Mouse (Mus musculus): Measurements from ENCODE around the gene Pdpn. TPM values are rescaled to one million over a fixed set of nuclear protein-coding genes. Genes with fewer than 3 reads are reported as not detected.

Gene Pdpn
- polyA plus RNA-seq, 1 experiment from 2014 or later, result 1.6 TPM

DNA sequence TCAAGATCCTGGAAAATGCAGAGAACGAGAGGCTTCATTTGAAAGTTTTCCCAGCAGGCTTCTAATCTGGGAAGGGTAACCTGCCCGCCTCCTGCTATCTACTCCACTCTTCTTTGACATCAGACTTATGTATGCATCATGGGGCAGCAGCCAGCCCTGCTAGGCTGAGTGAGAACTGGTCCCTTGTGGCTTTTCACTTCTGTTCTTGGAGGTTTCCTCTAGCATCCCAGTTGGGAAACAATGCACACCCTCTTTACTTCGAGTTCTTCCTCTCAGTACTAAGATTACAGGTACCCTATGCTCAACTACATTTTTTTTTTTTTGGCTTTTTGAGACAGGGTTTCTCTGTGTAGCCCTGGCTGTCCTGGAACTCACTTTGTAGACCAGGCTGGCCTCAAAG is 28.5 kb downstream of the Pdpn start:
- Histone ChIP-seq H3K36me3 (no peaks in the 10 kb centered on the region), H3K27me3 (no peaks in the 10 kb centered on the region), H3K4me1 (replicated peaks) (no peaks in the 10 kb centered on the region), H3K9me3 (replicated peaks) (no peaks in the 10 kb centered on the region), H3K27ac (no peak overlapping the region), H3K4me2 (no peak overlapping the region), H3K9ac (no peak overlapping the region), H3K4me3 (replicated peaks) (no peak overlapping the region)
- no peak for ATAC-seq (ENCODE audit: low read depth)
- no peak for DNase-seq
- 36% methylated on average over 3 of the region's 3 CpGs for WGBS (ENCODE audit: insufficient replicate concordance)

GRCm38 (mm10) chr4:143262696-143263095 is 36.7 kb downstream of the Pdpn start:
- H3K4me2 ChIP-seq, result no peak overlapping the region
- ATAC-seq (ENCODE audit: low read depth), result no peak
- WGBS (ENCODE audit: insufficient replicate concordance), result 66% methylated on average over 12 of the region's 12 CpGs
- H3K27ac ChIP-seq, result no peak overlapping the region
- H3K36me3 ChIP-seq, result no peaks in the 10 kb centered on the region
- H3K9me3 ChIP-seq (replicated peaks), result no peaks in the 10 kb centered on the region
- peaks cover 14% of the 10 kb centered on the region for H3K4me1 ChIP-seq (replicated peaks)
- H3K27me3 ChIP-seq, result no peaks in the 10 kb centered on the region
- no peak overlapping the region for H3K9ac ChIP-seq
- H3K4me3 ChIP-seq (replicated peaks), result no peak overlapping the region
- DNase-seq, result no peak

- Histone ChIP-seq H3K9me3 (replicated peaks) (no peaks in the 10 kb centered on the region), H3K4me1 (replicated peaks) (peaks cover 14% of the 10 kb centered on the region), H3K4me2 (no peak overlapping the region), H3K27ac (no peak overlapping the region), H3K4me3 (replicated peaks) (no peak overlapping the region), H3K27me3 (no peaks in the 10 kb centered on the region), H3K36me3 (no peaks in the 10 kb centered on the region), H3K9ac (no peak overlapping the region)
- ATAC-seq (ENCODE audit: low read depth) (peak; percentile 59), DNase-seq (no peak)
- WGBS (ENCODE audit: insufficient replicate concordance), result 22% methylated on average over 8 of the region's 8 CpGs
Observed at GRCm38 (mm10) chr4:143259718-143260349, 39.5 kb downstream of the Pdpn start.

DNA sequence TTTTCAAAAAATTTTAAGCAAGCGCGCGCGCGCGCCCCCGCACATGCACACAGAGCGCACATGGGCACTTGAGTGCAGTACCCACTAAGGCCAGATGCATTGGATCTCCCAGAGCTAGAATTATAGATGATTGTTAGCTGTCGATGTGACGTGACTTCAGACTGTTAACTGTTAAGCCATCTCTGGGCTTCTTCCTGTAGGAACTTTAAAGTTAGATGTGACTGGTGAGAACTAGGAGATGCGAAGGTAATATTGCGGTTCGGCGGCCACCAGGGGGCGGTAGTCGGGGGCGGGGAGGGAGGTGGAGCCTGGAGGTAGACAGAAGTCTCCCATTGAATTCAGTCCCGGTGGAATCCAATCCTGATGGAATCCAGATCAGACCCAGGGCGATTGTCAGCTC is 40.8 kb downstream of the Pdpn start:
- Histone ChIP-seq H3K27ac (no peak overlapping the region), H3K36me3 (no peaks in the 10 kb centered on the region), H3K4me1 (replicated peaks) (peaks cover 14% of the 10 kb centered on the region), H3K27me3 (no peaks in the 10 kb centered on the region), H3K9me3 (replicated peaks) (no peaks in the 10 kb centered on the region), H3K4me2 (peak overlapping the region; percentile 50), H3K4me3 (replicated peaks) (peak overlapping the region; percentile 25), H3K9ac (no peak overlapping the region)
- WGBS (ENCODE audit: insufficient replicate concordance), result 30% methylated on average over 19 of the region's 19 CpGs
- DNase-seq (peak; percentile 28), ATAC-seq (ENCODE audit: low read depth) (peak; percentile 38; the same call in 1 of the 2 replicates)

GRCm38 (mm10) chr4:143257971-143258370 is 41.4 kb downstream of the Pdpn start:
- WGBS (ENCODE audit: insufficient replicate concordance), result 33% methylated on average over 6 of the region's 6 CpGs
- DNase-seq (no peak), ATAC-seq (ENCODE audit: low read depth) (no peak)
- no peaks in the 10 kb centered on the region for H3K9me3 ChIP-seq (replicated peaks)
- no peak overlapping the region for H3K4me3 ChIP-seq (replicated peaks)
- H3K9ac ChIP-seq, result no peak overlapping the region
- no peak overlapping the region for H3K27ac ChIP-seq
- no peaks in the 10 kb centered on the region for H3K27me3 ChIP-seq
- H3K36me3 ChIP-seq, result no peaks in the 10 kb centered on the region
- H3K4me2 ChIP-seq, result peak overlapping the region; percentile 50; the same call in 1 of the 2 replicates
- peaks cover 14% of the 10 kb centered on the region for H3K4me1 ChIP-seq (replicated peaks)

- no peaks in the 10 kb centered on the region for H3K9me3 ChIP-seq (replicated peaks)
- no peaks in the 10 kb centered on the region for H3K27me3 ChIP-seq
- H3K9ac ChIP-seq, result no peak overlapping the region
- no peak for DNase-seq
- no peak overlapping the region for H3K4me2 ChIP-seq
- H3K27ac ChIP-seq, result no peak overlapping the region
- WGBS (ENCODE audit: insufficient replicate concordance), result 74% methylated on average over 8 of the region's 8 CpGs
- ATAC-seq (ENCODE audit: low read depth), result no peak
- H3K36me3 ChIP-seq, result no peaks in the 10 kb centered on the region
- peaks cover 14% of the 10 kb centered on the region for H3K4me1 ChIP-seq (replicated peaks)
- no peak overlapping the region for H3K4me3 ChIP-seq (replicated peaks)
Observed at GRCm38 (mm10) chr4:143255541-143255940, 43.8 kb downstream of the Pdpn start.

DNA sequence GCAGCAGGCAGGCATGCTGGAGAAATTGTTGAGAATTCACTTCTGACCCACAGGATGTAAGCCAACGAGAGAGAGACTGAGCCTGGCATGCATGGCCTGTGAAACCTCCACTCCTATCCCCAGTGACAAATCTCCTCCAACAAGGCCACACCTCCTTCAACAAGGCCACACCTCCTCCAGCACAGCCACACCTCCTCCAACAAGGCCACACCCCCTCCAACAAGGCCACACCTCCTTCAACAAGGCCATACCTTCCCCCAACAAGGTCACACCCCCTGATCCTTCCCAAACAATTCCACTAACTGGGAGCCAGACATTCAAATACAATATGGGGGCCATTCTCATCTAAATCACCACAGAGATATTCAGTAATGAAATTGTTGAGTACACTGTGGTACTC is 46.0 kb downstream of the Pdpn start:
- Histone ChIP-seq H3K4me1 (replicated peaks) (no peaks in the 10 kb centered on the region), H3K36me3 (no peaks in the 10 kb centered on the region), H3K27ac (no peak overlapping the region), H3K4me3 (replicated peaks) (no peak overlapping the region), H3K9me3 (replicated peaks) (no peaks in the 10 kb centered on the region), H3K27me3 (no peaks in the 10 kb centered on the region), H3K4me2 (no peak overlapping the region), H3K9ac (no peak overlapping the region)
- ATAC-seq (ENCODE audit: low read depth) (no peak), DNase-seq (no peak)
- 75% methylated on average over 1 of the region's 1 CpGs for WGBS (ENCODE audit: insufficient replicate concordance)

- Histone ChIP-seq H3K36me3 (no peaks in the 10 kb centered on the region), H3K27me3 (no peaks in the 10 kb centered on the region), H3K4me3 (replicated peaks) (no peak overlapping the region), H3K4me1 (replicated peaks) (no peaks in the 10 kb centered on the region), H3K4me2 (no peak overlapping the region), H3K9me3 (replicated peaks) (no peaks in the 10 kb centered on the region), H3K9ac (no peak overlapping the region), H3K27ac (no peak overlapping the region)
- ATAC-seq (ENCODE audit: low read depth) (no peak), DNase-seq (no peak)
- WGBS (ENCODE audit: insufficient replicate concordance), result 68% methylated on average over 5 of the region's 5 CpGs
Observed at GRCm38 (mm10) chr4:143248050-143248449, 51.3 kb downstream of the Pdpn start.

GRCm38 (mm10) chr4:143241294-143241693 is 58.1 kb downstream of the Pdpn start:
- H3K9ac ChIP-seq, result no peak overlapping the region
- no peak overlapping the region for H3K4me3 ChIP-seq (replicated peaks)
- DNase-seq (no peak), ATAC-seq (ENCODE audit: low read depth) (no peak)
- WGBS (ENCODE audit: insufficient replicate concordance), result 53% methylated on average over 9 of the region's 9 CpGs
- H3K36me3 ChIP-seq, result no peaks in the 10 kb centered on the region
- H3K27ac ChIP-seq, result no peak overlapping the region
- H3K4me2 ChIP-seq, result no peak overlapping the region
- no peaks in the 10 kb centered on the region for H3K9me3 ChIP-seq (replicated peaks)
- H3K27me3 ChIP-seq, result no peaks in the 10 kb centered on the region
- H3K4me1 ChIP-seq (replicated peaks), result peaks cover 3% of the 10 kb centered on the region; the same call in 1 of the 2 replicates

GRCm38 (mm10) chr4:143239615-143240201 is 59.7 kb downstream of the Pdpn start:
- Histone ChIP-seq H3K27ac (no peak overlapping the region), H3K9me3 (replicated peaks) (no peaks in the 10 kb centered on the region), H3K27me3 (no peaks in the 10 kb centered on the region), H3K36me3 (no peaks in the 10 kb centered on the region), H3K9ac (no peak overlapping the region), H3K4me1 (replicated peaks) (peaks cover 3% of the 10 kb centered on the region; the same call in 1 of the 2 replicates), H3K4me2 (no peak overlapping the region), H3K4me3 (replicated peaks) (no peak overlapping the region)
- 52% methylated on average over 9 of the region's 9 CpGs for WGBS (ENCODE audit: insufficient replicate concordance)
- DNase-seq (no peak), ATAC-seq (ENCODE audit: low read depth) (peak; percentile 34; the same call in 1 of the 2 replicates)

- DNase-seq, result no peak
- Histone ChIP-seq H3K4me1 (replicated peaks) (peaks cover 3% of the 10 kb centered on the region; the same call in 1 of the 2 replicates), H3K36me3 (no peaks in the 10 kb centered on the region), H3K4me2 (no peak overlapping the region), H3K27ac (no peak overlapping the region), H3K9ac (no peak overlapping the region), H3K4me3 (replicated peaks) (no peak overlapping the region), H3K9me3 (replicated peaks) (no peaks in the 10 kb centered on the region; the same call in 1 of the 2 replicates), H3K27me3 (no peaks in the 10 kb centered on the region)
- ATAC-seq (ENCODE audit: low read depth), result peak; percentile 23; the same call in 1 of the 2 replicates
- WGBS (ENCODE audit: insufficient replicate concordance), result 78% methylated on average over 5 of the region's 5 CpGs
Observed at GRCm38 (mm10) chr4:143239117-143239516, 60.2 kb downstream of the Pdpn start.
